Mouse (Mus musculus): ENCODE measurements around the gene Cmss1.

GRCm38 (mm10) chr16:57383266-57383971 is 223.2 kb downstream of the Cmss1 start:
- TF ChIP-seq CTCF (IDR thresholded peaks at IDR 0.05; ENCODE audit: low read depth) = no peak
- TF ChIP-seq EP300 (optimal IDR thresholded peaks at IDR 0.05) = no peak

Measured in stomach, postnatal 0 days (tissue).